Mouse (Mus musculus) layer of hippocampus, postnatal 25 days (tissue): ENCODE measurements around the gene Afap1. TPM values are rescaled to one million over a fixed set of nuclear protein-coding genes. Genes with fewer than 3 reads are reported as not detected.

Experiments
- DNase-seq, 2 experiments: peaks; one replicate each; pipeline ENCODE4 v3.0.0; 2022; ENCODE audit warnings: mixed read lengths in 2 of 2, low spot score in 1 of 2; ENCODE audit errors: extremely low spot score in 1 of 2
- total RNA-seq, 2 experiments: library from RNA; stranded (reverse); gene quantifications; 2 replicates each; pipeline ENCODE4 v1.2.3; 2021

Afap1 gene
- total RNA-seq = 10 to 100 TPM; 24.4 to 39.0 TPM

DNA sequence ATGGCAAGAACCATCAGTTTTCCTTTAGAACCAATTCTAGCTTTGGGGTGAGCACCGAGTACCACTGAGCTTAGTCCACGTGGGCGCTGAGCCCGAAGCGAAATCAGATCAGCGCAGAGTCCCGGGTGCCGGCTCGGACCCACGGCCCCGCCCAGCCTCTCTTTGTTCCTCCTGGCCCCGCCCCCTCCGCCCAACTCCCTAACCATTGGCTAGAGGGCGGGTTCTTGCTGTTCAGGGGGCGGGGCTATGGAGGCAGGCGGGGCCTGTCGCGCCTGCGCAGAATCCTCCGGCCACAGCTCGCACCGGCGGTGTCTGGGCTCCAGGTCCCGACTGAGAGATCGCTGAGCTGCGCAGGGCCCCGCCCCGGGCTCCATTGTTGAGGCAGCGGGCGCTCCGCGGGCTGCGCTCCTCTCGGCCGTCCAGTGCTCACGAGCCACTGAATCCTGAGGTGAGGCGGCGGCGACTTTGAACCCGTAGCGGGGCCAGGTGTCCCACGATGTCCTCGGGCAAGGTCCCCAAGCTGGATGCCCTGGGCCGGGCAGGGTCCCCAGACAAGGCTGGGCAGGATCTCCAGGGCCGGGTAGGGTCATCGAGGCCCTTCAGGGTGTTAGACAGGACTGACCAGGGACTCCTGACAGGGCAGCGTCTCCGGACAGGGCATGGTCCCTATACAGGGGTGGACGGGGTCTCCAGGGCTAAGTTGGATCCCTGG, at the start of gene Afap1:
Gene Afap1 (plus strand): TSS at position 227 of the 712 bp plus-strand sequence.
- peak; percentile 96 to 98 for DNase-seq

DNA sequence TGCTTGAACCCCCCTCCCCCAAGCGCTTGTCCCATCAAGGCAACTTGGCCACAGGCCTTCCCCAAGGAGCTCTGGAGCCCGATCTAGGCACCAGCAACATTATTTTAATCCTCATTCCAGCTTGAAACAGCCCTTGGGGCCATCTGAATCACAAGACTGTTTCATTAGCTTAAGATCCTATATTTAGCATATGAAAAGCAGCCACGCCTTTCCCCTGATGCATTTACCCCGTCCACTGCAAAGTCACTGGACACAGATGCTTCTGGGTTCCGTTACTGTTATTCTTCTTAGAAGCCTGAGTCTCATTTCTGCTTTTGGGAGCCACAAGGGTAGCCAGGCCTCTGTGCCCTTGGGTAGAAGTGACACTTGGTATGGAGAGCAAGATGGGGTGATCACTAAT, 41.6 kb upstream of the Afap1 start:
- DNase-seq = no peak

DNA sequence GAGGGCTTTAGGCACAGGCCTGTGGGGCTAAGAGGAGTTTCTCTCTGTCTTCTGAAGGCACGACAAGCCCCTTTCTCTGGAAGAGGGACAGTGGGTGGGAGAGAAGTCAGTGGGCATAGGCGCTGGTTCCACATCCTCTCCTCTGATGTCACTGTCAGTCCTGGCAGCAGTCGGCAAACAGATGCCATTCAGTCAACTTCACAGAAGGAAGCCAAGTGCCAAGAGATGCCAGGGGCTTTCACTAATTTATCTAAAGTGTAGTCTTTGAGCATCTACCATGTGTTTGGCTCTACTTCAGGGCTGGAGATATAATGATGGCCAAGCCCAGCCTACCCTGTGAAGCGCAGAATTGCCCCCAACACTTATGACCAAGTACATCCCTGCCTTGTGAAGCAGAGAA, 39.7 kb upstream of the Afap1 start:
- DNase-seq = no peak

- no peak for DNase-seq
Observed at GRCm38 (mm10) chr5:35856245-35856644, 36.9 kb upstream of the Afap1 start.

GRCm38 (mm10) chr5:35858069-35858468, 35.0 kb upstream of the Afap1 start:
- DNase-seq = peak; percentile 52 to 84

- DNase-seq = no peak
Observed at GRCm38 (mm10) chr5:35861456-35861855, 31.7 kb upstream of the Afap1 start.

- no peak for DNase-seq
Observed at GRCm38 (mm10) chr5:35869973-35870372, 23.1 kb upstream of the Afap1 start.

GRCm38 (mm10) chr5:35870408-35871012, 22.6 kb upstream of the Afap1 start:
- DNase-seq = peak; percentile 37 to 63

DNA sequence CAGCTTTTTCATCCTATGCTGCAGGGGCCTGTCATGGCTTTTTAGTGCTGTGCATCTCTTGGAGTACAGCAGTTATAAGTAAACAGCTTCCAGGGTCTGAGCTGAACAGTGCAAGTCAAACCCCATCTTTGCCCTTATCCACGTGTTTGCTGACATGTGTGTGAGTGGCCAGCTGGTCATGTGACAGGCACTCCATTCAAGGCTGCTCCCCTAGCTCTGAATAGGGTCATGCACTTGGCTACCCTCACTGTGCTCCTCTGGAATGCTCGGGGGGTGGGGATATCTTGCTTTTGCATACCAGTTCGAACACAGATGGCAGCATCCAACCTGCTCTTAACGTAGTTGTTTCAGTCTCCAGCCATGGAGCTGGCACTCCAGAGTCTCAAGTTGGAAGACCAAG, 19.7 kb upstream of the Afap1 start:
- DNase-seq = no peak

- DNase-seq = no peak
Observed at GRCm38 (mm10) chr5:35876236-35876635, 16.9 kb upstream of the Afap1 start.

GRCm38 (mm10) chr5:35879199-35879598, 13.9 kb upstream of the Afap1 start:
- peak in 1 of 2 experiments; percentile 40 for DNase-seq

DNA sequence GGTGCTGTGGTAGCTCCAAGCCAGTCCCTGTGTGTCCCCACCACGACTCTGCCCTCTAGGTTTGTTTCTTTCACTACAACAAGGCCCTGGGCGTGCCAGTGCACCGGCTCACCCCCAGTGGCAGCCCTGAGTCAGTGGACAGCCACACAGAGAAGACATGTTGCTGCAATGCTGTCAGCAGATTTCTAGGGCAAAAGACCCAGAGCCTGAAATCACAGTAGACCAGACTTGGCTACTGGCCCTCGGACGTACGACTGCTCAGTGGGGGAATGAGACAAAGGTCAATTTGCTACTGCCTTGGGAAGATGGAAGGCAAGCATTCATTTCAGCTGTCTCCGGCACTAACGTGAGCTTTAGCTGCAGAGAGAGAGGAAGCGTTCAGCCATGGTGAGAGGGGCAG, 10.7 kb upstream of the Afap1 start:
- DNase-seq = no peak

- DNase-seq = peak; percentile 58 to 73
Observed at GRCm38 (mm10) chr5:35884262-35884661, 8.9 kb upstream of the Afap1 start.

DNA sequence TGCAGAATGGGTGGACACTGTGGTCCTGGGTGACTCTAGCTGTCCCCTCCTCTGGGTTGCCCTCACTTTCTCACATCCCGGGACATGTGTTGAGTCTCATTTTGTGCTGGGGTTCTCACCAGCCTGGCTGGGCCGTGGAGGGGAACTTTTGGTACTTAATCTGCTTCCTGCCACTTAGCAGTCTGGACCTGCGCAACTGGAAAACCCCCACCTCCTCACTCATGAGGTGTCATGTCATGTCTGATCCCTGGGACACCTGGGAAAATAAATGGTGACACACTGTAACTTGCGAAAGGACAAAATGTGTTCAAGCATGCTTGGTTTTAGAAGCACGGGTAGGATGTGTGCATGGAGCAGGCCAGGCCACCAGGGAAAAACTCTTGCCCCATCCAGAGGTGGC, 8.4 kb upstream of the Afap1 start:
- DNase-seq = no peak

DNA sequence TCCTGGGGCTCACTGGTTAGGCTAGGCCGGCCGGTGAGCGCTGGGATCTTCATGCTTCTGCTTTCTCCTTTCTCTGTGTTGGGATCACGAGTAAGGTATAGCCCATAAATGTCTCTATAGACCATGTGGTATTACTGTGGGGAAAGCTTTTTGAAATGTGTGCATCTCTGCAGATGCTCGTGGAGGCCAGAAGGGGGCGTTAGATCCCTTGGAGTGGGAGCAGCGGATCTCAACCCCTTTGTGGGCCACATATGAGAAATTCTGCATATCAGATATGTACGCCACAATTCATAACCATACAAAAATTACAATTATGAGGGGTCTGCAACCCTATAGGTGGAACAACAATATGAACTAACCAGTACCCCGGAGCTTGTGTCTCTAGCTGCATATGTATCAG, 4.2 kb upstream of the Afap1 start:
- no peak for DNase-seq

DNA sequence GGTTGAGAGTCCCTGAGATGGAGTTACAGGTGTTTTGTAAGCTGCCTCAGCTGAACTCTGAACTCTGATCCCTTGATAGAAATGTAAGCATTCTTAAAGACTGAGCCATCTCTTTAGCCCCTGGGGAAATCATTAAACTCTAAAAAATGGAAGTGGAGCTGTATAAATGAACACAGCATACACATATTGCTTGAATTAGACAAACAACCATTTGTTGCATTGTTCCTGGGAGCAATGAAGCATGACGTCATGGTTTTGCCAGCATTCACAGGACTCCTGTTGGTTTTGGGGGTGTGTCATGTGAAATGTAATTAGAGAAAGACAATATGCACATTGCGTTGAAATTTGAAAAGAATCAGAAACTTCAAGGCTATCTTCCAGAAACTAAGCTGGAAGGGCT, 3.5 kb upstream of the Afap1 start:
- DNase-seq = no peak

DNA sequence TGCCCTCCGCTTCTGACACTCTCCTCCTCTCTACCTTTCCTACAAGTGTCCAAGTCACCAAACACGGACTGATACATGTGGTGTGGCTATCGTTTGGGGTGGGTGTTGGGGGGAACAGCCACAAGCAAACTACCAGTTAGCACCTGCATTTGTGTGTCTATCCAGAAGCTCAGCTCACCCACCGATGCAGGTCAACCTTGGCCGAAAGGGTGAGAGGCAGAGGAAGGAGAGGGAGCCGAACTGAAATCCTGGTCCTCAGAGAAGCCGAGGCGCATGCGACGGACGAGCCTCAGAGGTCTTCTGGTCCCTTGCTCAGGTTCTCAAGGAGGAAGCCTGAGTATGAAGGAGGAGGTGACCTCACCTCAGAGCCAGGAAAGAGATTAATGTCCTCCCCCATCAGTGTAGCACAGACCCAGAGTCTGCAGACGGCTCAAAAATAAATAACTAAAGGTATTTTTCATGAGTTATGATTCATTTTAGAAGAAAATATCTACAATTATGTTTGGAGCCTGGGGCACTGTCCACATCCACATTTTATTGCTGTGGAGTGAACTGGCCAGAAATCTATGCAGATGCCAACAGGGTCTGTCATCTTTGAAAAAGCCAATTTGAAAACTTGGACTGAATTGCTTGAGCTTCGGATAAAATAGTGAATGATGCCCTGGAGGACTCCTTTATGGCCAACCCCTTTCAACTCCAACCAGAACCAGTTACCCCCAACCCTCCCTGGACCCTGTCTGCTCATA, 2.0 kb upstream of the Afap1 start:
- no peak for DNase-seq

DNA sequence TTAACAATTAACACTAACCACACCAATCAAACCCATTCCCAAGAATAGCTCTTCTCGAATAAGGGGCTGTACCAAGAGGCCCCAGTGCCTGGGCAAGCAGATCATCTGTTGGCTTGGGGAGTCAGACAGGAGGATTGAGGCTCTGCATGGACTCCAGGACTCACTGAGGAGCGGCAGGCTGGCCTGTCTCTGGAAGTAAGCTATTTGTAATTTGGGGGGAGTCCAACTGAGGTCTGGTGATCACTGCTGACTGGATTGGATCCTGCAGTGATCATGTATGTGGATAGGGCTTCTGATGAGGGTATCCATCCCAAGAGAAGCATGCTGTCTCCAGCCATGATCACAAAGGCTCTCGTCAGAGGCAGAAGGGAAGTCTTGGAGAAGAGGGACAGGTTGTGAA, 756 bp upstream of the Afap1 start:
- DNase-seq = no peak

- DNase-seq = peak in 1 of 2 experiments; percentile 42
Observed at GRCm38 (mm10) chr5:35893805-35894260, 714 bp downstream of the Afap1 start.

GRCm38 (mm10) chr5:35894295-35895047, 1.4 kb downstream of the Afap1 start:
- DNase-seq = no peak

DNA sequence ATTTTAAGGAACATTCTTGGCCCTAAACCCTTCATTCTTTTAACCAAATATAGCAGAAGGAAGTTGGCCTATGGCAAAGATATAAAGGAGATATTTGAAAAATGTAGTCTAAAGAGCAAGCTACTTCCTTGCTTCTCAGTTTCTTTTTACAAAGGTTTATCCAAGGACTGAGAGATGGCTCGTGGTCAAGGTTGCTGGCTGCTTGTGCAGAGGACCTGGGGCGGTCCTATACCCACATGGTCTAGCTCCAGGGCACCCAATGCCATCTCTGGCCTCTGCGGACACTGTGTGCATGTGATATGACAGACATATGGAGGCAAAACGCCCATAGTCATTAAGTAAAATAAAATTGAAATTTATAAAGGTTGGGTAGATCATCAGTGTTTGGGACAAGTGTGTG, 2.8 kb downstream of the Afap1 start:
- DNase-seq = no peak
